Mouse (Mus musculus): ENCODE measurements around the gene Mob2.

DNA sequence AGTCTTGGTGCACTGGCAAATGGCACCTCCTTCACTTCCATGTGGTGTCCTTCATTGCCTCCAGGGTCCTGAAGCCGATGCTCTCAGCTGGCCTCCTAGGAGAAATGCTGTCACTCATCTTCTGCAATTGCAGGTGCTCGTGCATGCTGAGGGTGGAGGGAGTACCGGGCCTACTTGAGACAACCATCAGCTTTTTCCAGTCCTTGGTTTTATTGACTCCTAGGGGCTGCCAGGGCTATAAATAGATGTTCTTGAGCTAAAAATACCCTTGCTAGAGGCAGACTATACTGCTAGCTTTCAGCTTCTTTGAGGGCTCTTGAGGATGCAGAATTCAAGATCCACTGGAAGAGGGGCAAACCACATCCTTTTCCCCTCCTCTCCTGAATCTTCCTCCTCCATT, 16.3 kb upstream of the Mob2 start:
- no peak for TF ChIP-seq POLR2A (IDR thresholded peaks at IDR 0.05; ENCODE audit: low read depth, low read length)
- no peak for TF ChIP-seq CTCF (IDR thresholded peaks at IDR 0.05; ENCODE audit: extremely low read depth, insufficient read length, insufficient replicate concordance, low read depth, low read length)
